Comparison of ENCODE assay signal across 28 mouse cellular contexts in the genomic region with DNA sequence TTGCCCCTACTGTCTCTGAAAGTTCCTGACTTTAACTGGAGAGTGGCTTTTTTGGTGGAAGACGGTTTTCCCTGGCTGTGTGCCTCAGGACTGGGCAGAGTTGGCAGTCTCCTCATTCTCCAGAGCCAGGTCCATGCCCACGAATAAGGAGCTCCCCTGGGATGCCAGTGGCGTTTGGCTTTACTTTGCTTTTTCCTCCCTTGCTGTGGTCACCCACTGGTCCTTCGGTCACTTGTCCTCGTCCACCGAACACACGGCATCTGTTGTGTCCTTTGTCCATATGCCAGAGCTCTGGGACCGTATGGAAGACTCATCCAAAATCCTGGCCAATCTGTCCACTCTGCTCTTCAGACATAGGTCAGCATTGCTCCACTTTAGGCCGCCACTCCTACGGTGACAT.
DNase-seq lines count a peak whose midpoint lies in the region; ATAC-seq and TF ChIP-seq lines count a peak whose summit lies in the region.
"Had no signal": no experiment of that assay in that cellular context is flagged by ENCODE, and none has a peak within 500 bp of the region (broad histone marks: within the 10 kb centered on the region; RNA-seq: fewer than 3 reads in every experiment).

No protein-coding gene starts in this region.

- WGBS in forebrain, postnatal 0 days, result 80% methylated on average over 10 of the region's 10 CpGs
- WGBS in liver, postnatal 0 days (ENCODE audit: insufficient replicate concordance), result 72% methylated on average over 10 of the region's 10 CpGs

- no peaks in the 10 kb centered on the region for H3K27me3 ChIP-seq in forebrain, postnatal 0 days (ENCODE audit: insufficient read depth, low read length)
- no peaks in the 10 kb centered on the region for H3K27me3 ChIP-seq in liver, postnatal 0 days (ENCODE audit: insufficient read depth, low read length)
- H3K27me3 ChIP-seq: forebrain, embryonic 15.5 days; liver, embryonic 12.5 days; megakaryocyte, embryonic 14.5 days; neural tube, embryonic 12.5 days had no signal

- no peak overlapping the region for H3K27ac ChIP-seq in forebrain, postnatal 0 days (ENCODE audit: low read depth, low read length)
- no peak overlapping the region for H3K27ac ChIP-seq in liver, postnatal 0 days (ENCODE audit: low read depth)
- H3K27ac ChIP-seq: forebrain, embryonic 15.5 days; heart, adult 2 months; hindbrain, embryonic 13.5 days; liver, embryonic 12.5 days; midbrain, embryonic 12.5 days; neural tube, embryonic 12.5 days had no signal

- peaks cover 7% of the 10 kb centered on the region; the same call in 1 of the 2 replicates for H3K4me1 ChIP-seq in forebrain, postnatal 0 days (ENCODE audit: insufficient read depth)
- H3K4me1 ChIP-seq in liver, postnatal 0 days (ENCODE audit: insufficient read depth), result no peaks in the 10 kb centered on the region
- H3K4me1 ChIP-seq: liver, embryonic 12.5 days; megakaryocyte, embryonic 14.5 days had no signal

- no peak overlapping the region for H3K4me3 ChIP-seq in forebrain, postnatal 0 days (ENCODE audit: low read depth, low read length)
- H3K4me3 ChIP-seq in liver, postnatal 0 days (ENCODE audit: low read depth, low read length), result no peak overlapping the region
- H3K4me3 ChIP-seq: forebrain, embryonic 15.5 days; heart, adult 2 months; heart, embryonic 12.5 days; hindbrain, embryonic 13.5 days; liver, embryonic 12.5 days; megakaryocyte, embryonic 14.5 days; midbrain, embryonic 12.5 days; myocyte; neural tube, embryonic 12.5 days had no signal

- ATAC-seq in forebrain, postnatal 0 days, result no peak
- no peak for ATAC-seq in liver, postnatal 0 days
- ATAC-seq: CD4-positive, CD25-positive, alpha-beta regulatory T cell, adult 4 months; forebrain, embryonic 15.5 days; intestine, embryonic 16.5 days; liver, embryonic 12.5 days; lung, postnatal 0 days had no signal

- no peak overlapping the region for H3K4me2 ChIP-seq in forebrain, postnatal 0 days (ENCODE audit: low read depth)
- H3K4me2 ChIP-seq in liver, postnatal 0 days (ENCODE audit: low read depth, low read length), result no peak overlapping the region
- H3K4me2 ChIP-seq: forebrain, embryonic 15.5 days; heart, embryonic 12.5 days; hindbrain, embryonic 13.5 days; liver, embryonic 12.5 days; midbrain, embryonic 12.5 days; neural tube, embryonic 12.5 days had no signal

- H3K9ac ChIP-seq in forebrain, postnatal 0 days, result no peak overlapping the region
- no peak overlapping the region for H3K9ac ChIP-seq in liver, postnatal 0 days (replicated peaks)
- H3K9ac ChIP-seq: forebrain, embryonic 15.5 days; heart, embryonic 12.5 days; hindbrain, embryonic 13.5 days; liver, embryonic 12.5 days; midbrain, embryonic 12.5 days; neural tube, embryonic 12.5 days had no signal

- TF ChIP-seq CTCF in forebrain, postnatal 0 days (IDR thresholded peaks at IDR 0.05; ENCODE audit: low read depth), result no peak
- TF ChIP-seq CTCF in liver, postnatal 0 days (IDR thresholded peaks at IDR 0.05; ENCODE audit: low read depth), result no peak

- H3K9me3 ChIP-seq in forebrain, postnatal 0 days (ENCODE audit: low read length), result no peaks in the 10 kb centered on the region
- no peaks in the 10 kb centered on the region for H3K9me3 ChIP-seq in liver, postnatal 0 days (ENCODE audit: low read length)
- H3K9me3 ChIP-seq: forebrain, embryonic 15.5 days; heart, embryonic 12.5 days; hindbrain, embryonic 13.5 days; liver, embryonic 12.5 days; midbrain, embryonic 12.5 days; neural tube, embryonic 12.5 days had no signal

- no peak for TF ChIP-seq EP300 in liver, postnatal 0 days (IDR thresholded peaks at IDR 0.05; ENCODE audit: low read depth)

- DNase-seq in adrenal gland, postnatal 25 days, result peak; percentile 10
- DNase-seq in adrenal gland, adult 8-10 months, result no peak
- DNase-seq in cerebellum, adult 18-20 months, result peak; percentile 67 to 70
- DNase-seq in cerebellum, postnatal 10 days, result peak; percentile 64 to 73
- DNase-seq in forebrain, postnatal 0 days, result no peak
- DNase-seq in liver, postnatal 0 days, result no peak
- no peak for DNase-seq in frontal cortex, postnatal 25 days (ENCODE audit: low spot score in 2 of 2)
- DNase-seq: heart, adult 2 months; heart, postnatal 4 days; kidney, adult 8-10 months; kidney, postnatal 10 days; layer of hippocampus, postnatal 36 days; left cerebral cortex, postnatal 4 days; lung, adult 18-20 months; lung, postnatal 4 days; right cerebral cortex, postnatal 14 days; thymus, postnatal 4 days had no signal

- no peaks in the 10 kb centered on the region for H3K36me3 ChIP-seq in forebrain, postnatal 0 days (ENCODE audit: insufficient read depth)
- H3K36me3 ChIP-seq in liver, postnatal 0 days (replicated peaks; ENCODE audit: insufficient read depth, low read length), result no peaks in the 10 kb centered on the region
- H3K36me3 ChIP-seq: forebrain, embryonic 15.5 days; heart, embryonic 12.5 days; hindbrain, embryonic 13.5 days; liver, embryonic 12.5 days; midbrain, embryonic 12.5 days; neural tube, embryonic 12.5 days had no signal

Comparison
In these comparisons a context has a peak if more than half of its experiments do, and no peak if none do; other contexts are left out.
1. DNase-seq: peak in adrenal gland, postnatal 25 days (single experiment), cerebellum, adult 18-20 months (2 of 2) and cerebellum, postnatal 10 days (2 of 2); none in adrenal gland, adult 8-10 months (single experiment), forebrain, postnatal 0 days (single experiment), liver, postnatal 0 days (single experiment) and frontal cortex, postnatal 25 days (0 of 2).